Mouse (Mus musculus) ovary, postnatal 10 days (tissue): ENCODE measurements at regions not wholly inside any gene's neighbourhood (a gene's known extent, or its start where the extent isn't known, plus 50 kb on each side); places are given as distances from the start of the nearest gene placed in this dataset.

ENCODE experiments used
- DNase-seq: peaks from one replicate; pipeline ENCODE4 v3.0.0; 2022; ENCODE audit warnings: low spot score

- DNase-seq: no peak
These were observed 229.5 kb downstream of the 4933412E24Rik start for GRCm38 (mm10) chr15:59786706-59787425.

- no peak for DNase-seq
These were observed 230.4 kb downstream of the 4933412E24Rik start for GRCm38 (mm10) chr15:59785981-59786380.

- no peak for DNase-seq
These were observed 231.9 kb downstream of the 4933412E24Rik start for GRCm38 (mm10) chr15:59784556-59784929.

- no peak for DNase-seq
These were observed 232.4 kb downstream of the 4933412E24Rik start for GRCm38 (mm10) chr15:59783782-59784555.

- DNase-seq: no peak
These were observed 233.0 kb downstream of the 4933412E24Rik start for GRCm38 (mm10) chr15:59783393-59783781.

- DNase-seq: no peak
These were observed 235.9 kb downstream of the 4933412E24Rik start for GRCm38 (mm10) chr15:59780506-59780905.

- DNase-seq: peak; percentile 54
These were observed 239.0 kb downstream of the 4933412E24Rik start for GRCm38 (mm10) chr15:59777307-59777871.

- DNase-seq: no peak
These were observed 240.6 kb downstream of the 4933412E24Rik start for GRCm38 (mm10) chr15:59775781-59776180.

- DNase-seq: no peak
These were observed 242.4 kb downstream of the 4933412E24Rik start for GRCm38 (mm10) chr15:59773983-59774382.

GRCm38 (mm10) chr15:59772595-59772994 is 243.8 kb downstream of the 4933412E24Rik start:
- no peak for DNase-seq

- DNase-seq: no peak
These were observed 254.4 kb downstream of the 4933412E24Rik start for GRCm38 (mm10) chr15:59762061-59762460.

GRCm38 (mm10) chr15:59760490-59760889 is 255.9 kb downstream of the 4933412E24Rik start:
- DNase-seq: no peak

GRCm38 (mm10) chr15:59759566-59759965 is 256.8 kb downstream of the 4933412E24Rik start:
- no peak for DNase-seq

- no peak for DNase-seq
These were observed 257.4 kb downstream of the 4933412E24Rik start for GRCm38 (mm10) chr15:59758971-59759370.

GRCm38 (mm10) chr15:59756141-59756540 is 260.3 kb downstream of the 4933412E24Rik start:
- DNase-seq: no peak

- no peak for DNase-seq
These were observed 261.5 kb downstream of the 4933412E24Rik start for GRCm38 (mm10) chr15:59754906-59755305.

- no peak for DNase-seq
These were observed 264.1 kb downstream of the 4933412E24Rik start for GRCm38 (mm10) chr15:59752277-59752676.

- no peak for DNase-seq
These were observed 270.1 kb downstream of the 4933412E24Rik start for GRCm38 (mm10) chr15:59746290-59746689.

- no peak for DNase-seq
These were observed 271.9 kb downstream of the 4933412E24Rik start for GRCm38 (mm10) chr15:59744411-59744931.

GRCm38 (mm10) chr15:59739197-59739596 is 277.2 kb downstream of the 4933412E24Rik start:
- DNase-seq: no peak

- DNase-seq: no peak
These were observed 279.2 kb downstream of the 4933412E24Rik start for GRCm38 (mm10) chr15:59737247-59737646.

- DNase-seq: no peak
These were observed 282.0 kb downstream of the 4933412E24Rik start for GRCm38 (mm10) chr15:59734376-59734775.

GRCm38 (mm10) chr15:59733932-59734331 is 282.5 kb downstream of the 4933412E24Rik start:
- DNase-seq: no peak
